Mouse (Mus musculus): ENCODE results near the gene Katnbl1.

GRCm38 (mm10) chr2:112460557-112460956, 81.5 kb downstream of the Katnbl1 start:
- TF ChIP-seq POLR2A (IDR thresholded peaks at IDR 0.05; ENCODE audit: low read depth, low read length) (no peak), CTCF (IDR thresholded peaks at IDR 0.05; ENCODE audit: extremely low read depth, insufficient read depth, insufficient read length, insufficient replicate concordance) (no peak)

All from spleen, adult 2 months (tissue).